Mouse (Mus musculus): ENCODE data around the gene Rnf217.

The Rnf217 gene

DNA sequence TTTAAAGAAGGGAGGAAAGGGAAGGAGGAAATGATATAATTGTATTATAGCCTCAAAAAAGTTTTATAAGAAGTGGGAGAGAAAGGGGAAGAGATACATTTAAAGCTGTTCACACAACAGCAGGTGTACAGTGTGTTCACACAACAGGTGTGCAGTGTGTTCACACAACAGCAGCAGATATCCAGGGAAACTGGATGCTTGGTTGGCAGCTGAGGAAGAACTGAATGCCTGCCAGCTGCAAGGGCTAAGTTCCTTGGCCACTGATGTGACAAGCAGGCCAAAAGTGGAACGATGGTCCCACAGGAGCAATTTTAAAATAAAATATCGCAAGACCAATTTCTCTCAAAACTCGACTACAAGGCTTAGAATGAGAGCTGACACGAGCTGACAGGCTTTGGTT is 35.7 kb downstream of the Rnf217 start:
- ChIA-PET CTCF (no interaction called here), POLR2A (no interaction called here)

DNA sequence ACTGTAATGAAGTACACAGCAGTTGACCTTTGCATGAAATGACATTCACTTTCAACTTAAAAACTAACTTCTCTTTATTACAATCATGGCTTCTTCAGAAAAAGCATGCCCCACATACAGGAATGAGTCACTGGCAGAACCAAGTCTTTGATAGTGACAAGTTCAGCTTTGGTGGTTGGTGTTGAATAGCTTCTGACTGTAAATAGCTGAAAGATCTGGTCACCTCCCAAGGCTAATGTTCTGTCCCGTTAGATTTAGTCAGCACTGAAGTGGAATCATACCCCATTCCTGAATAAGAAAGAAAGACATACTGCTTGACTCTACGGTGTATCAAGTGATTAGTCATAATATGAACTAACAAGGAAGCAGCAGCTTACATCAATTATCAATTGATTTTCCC is 51.7 kb downstream of the Rnf217 start:
- ChIA-PET POLR2A (no interaction called here), CTCF (no interaction called here)

- ChIA-PET CTCF (no interaction called here), POLR2A (interaction anchor here in 1 of 4 experiments (0.6 kb wide), 1 partner anchor 1006 kb away, joined by 3 read pairs; no protein-coding TSS in a partner anchor)
Observed at GRCm38 (mm10) chr10:31555433-31555960, 53.5 kb downstream of the Rnf217 start.

- POLR2A ChIA-PET, result interaction anchor here in 1 of 4 experiments (0.6 kb wide), 1 partner anchor 302 kb away, joined by 4 read pairs; no protein-coding TSS in a partner anchor
Observed at GRCm38 (mm10) chr10:31553302-31553701, 55.7 kb downstream of the Rnf217 start.

GRCm38 (mm10) chr10:31551850-31552249 is 57.1 kb downstream of the Rnf217 start:
- CTCF ChIA-PET, result no interaction called here

More at GRCm38 (mm10) chr10:31553302-31553701, 55.7 kb downstream of the Rnf217 start:
- CTCF ChIA-PET, result no interaction called here

DNA sequence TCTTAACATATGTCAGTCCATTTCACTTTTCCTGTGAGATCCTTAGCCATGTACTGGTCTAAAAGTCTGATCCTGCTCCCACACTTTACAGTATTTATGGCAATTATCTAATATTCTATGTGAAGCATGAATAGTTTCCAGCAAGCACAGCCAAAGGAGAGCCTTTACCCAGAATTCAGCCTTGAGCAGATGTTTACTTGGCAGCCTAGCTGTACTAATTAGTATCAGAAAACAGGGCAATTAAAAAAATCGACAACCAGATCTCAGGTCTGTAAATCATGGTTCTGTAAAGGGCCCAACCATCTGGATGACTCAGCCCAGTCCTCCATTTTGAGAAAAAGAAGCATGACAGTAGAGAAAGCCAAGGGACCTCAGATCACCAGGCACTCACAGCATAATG is 57.6 kb downstream of the Rnf217 start:
- CTCF ChIA-PET, result no interaction called here
- POLR2A ChIA-PET, result no interaction called here

More at GRCm38 (mm10) chr10:31551850-31552249, 57.1 kb downstream of the Rnf217 start:
- POLR2A ChIA-PET, result no interaction called here

DNA sequence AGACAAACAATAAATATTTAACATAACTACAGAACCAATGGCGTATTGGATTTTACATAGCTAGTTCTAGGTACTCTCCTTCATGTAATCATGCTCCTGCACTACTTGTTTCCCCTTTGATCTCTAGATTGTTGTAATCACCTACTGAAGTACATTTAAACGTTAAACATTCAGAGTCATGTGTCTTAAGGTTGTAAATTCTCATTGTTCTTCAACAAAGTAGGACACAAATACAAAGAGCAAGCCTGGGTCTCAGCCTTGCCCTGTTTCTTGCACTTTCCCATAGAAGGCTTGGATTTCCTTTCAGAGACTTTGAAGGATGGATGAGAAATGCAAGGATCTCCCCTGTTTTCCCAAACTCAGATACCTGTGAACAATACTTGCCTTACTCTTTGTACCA is 61.8 kb downstream of the Rnf217 start:
- POLR2A ChIA-PET, result no interaction called here
- CTCF ChIA-PET, result no interaction called here

DNA sequence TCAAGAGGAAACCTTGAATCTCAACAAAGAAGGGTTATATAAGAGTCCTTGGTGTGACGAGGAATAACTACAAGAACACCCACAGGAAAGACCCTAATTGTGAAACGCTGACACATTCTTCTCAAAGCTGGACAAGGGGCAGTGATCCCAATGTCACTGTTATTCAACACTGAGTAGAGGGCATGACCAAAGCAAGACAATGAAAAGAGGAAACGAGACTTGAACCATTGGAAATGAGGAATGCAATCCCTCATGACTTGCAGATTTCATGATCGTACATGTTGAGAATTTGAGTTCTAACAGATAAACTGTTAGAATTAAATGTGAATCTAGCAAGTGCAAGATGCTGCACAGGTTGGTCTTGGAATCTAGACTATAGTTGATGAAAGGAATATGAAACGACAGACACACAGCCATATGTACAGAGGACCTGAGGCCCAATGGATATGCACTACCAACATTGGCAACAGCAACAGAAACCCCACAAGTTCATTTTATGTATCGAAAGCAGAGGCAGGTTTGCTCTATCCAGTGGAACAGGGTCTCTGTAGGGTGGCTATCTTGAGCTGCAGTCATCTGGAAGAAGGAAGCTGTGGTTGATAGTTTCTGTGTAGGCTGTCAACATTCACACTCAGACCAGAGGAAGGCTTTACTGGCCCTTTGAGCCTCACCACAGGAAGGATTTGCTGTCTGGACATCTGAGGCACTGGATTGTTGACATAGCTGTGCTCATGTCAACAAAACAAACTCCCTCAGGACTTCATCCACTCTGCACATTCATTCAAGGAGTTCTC is 64.6 kb downstream of the Rnf217 start:
- CTCF ChIA-PET, result interaction anchor here in 1 of 4 experiments (0.6 kb wide), 1 partner anchor 674 kb away, joined by 4 read pairs; no protein-coding TSS in a partner anchor

DNA sequence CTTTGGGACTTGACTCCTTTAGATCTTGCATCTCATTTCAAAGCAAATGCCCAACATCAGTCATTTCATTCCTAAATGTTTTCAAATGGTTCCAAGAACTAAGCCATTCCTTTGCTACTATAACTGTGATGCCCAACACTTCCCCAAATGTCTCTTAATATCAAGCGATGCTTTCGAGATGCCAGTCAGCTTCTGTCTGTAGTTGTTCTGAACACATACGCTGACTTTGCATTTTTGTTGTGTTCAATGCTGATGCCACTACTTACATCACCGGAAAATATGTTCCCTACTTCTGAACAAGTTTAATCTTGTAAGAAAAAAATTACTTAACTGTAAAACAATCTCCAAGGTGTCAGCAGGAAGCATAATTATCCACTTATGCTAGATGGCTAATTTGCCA is 68.5 kb downstream of the Rnf217 start:
- CTCF ChIA-PET, result no interaction called here
- POLR2A ChIA-PET, result no interaction called here

More for the DNA sequence above, 64.6 kb downstream of the Rnf217 start:
- POLR2A ChIA-PET, result interaction anchor here in 2 of 4 experiments (0.6 kb wide), 2 partner anchors 55 to 139 kb away, joined by 3 read pairs; no protein-coding TSS in a partner anchor

DNA sequence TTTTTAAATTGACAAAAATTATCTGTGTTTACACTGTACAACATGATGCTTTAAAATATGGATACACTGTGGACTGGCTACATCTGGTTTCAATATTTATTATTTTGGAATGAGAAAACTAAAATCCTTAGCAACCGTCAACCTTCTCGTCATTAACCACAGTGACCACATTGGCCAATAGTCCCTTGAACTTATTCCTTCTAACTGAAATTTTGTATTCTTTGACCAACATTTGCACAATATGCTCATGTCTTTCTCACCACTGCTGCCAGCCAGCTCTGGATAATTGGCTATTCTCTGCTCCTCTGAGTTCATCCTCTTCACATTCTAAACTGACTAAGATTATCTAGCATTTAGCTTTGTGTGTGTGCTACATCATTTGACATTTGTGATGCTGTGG is 69.6 kb downstream of the Rnf217 start:
- CTCF ChIA-PET, result no interaction called here
- POLR2A ChIA-PET, result no interaction called here

DNA sequence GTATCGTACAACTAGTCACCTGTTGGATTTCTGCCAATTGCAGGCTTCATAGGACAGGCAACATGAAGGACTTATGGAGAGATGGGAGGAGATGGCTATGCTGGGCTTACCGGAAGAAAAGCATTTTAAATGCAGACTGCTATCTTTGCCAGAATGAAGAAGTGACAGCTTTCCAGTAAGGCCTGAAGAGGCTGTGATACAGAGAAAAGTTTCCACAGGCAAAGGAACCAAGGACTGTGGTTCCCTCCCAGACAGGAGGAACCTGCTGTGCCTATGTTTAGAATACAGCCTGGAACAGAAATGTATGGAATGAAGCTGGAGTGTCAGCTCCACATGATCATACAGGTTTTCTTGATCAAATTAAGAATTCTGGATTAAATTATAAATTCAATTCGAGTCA is 70.3 kb downstream of the Rnf217 start:
- ChIA-PET CTCF (no interaction called here), POLR2A (no interaction called here)

- POLR2A ChIA-PET, result no interaction called here
- CTCF ChIA-PET, result no interaction called here
Observed at GRCm38 (mm10) chr10:31538243-31538642, 70.7 kb downstream of the Rnf217 start.

GRCm38 (mm10) chr10:31537213-31537612 is 71.8 kb downstream of the Rnf217 start:
- ChIA-PET CTCF (no interaction called here), POLR2A (interaction anchor here in 1 of 4 experiments (1.2 kb wide), 1 partner anchor 27 kb away, joined by 3 read pairs; no protein-coding TSS in a partner anchor)

DNA sequence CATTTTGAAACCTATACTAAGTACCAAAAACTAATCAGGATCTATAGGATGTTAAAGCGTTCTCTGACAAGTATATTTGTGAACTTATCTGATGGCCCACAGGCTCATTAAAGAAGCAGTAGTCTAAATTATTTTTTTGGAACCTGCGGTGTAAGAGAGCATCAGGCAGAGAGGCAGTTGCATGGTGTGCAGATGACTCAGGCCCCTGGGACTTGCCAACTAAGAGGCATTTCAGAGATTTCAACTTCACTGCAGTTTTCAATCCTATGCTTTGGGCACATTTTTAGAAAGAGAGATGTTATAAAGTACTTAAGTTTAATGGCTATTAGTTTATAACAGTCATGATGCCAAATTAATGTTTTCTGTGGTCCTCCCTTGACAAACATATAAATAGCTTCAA is 73.9 kb downstream of the Rnf217 start:
- ChIA-PET CTCF (no interaction called here), POLR2A (no interaction called here)

- ChIA-PET CTCF (no interaction called here), POLR2A (interaction anchor here in 2 of 4 experiments (0.7 kb wide), 2 partner anchors 179 to 237 kb away, joined by 3 read pairs; no protein-coding TSS in a partner anchor)
Observed at GRCm38 (mm10) chr10:31533270-31533826, 75.6 kb downstream of the Rnf217 start.

- ChIA-PET POLR2A (interaction anchor here in 1 of 4 experiments (0.7 kb wide), 1 partner anchor 178 kb away, joined by 3 read pairs; no protein-coding TSS in a partner anchor), CTCF (no interaction called here)
Observed at GRCm38 (mm10) chr10:31532782-31533181, 76.2 kb downstream of the Rnf217 start.

DNA sequence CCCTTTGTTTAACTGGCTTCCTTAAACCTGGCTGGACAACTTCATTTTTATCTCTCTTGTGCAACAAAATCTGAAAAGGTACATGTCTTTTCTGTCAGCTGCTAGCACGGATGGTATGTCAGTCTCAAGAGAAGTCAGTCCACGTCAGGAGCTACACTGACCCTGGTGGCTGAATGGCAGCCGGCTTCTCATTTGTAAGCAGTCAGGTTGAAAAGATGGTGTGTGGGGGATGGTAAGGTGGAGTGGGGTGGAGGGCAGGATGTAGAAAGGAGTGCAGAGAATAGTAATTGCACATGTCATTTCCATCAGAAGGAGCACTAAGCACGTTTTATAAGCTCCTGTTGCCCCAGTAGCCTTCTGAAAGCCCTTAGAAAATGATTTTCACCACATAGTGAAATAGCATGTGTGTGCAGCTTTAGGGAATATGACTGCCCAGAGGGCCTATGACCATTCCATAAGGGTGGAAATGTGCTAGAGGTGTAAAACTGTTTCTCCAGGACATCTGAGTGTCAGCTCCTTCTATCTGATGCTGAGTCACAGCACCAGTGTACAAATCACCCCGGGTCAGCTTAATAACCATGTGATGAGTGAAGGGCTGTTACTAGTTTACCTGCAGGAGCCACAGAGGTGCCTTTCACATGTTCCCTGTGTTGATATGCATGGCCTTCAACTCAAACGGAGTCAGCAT is 80.5 kb downstream of the Rnf217 start:
- ChIA-PET CTCF (no interaction called here), POLR2A (interaction anchor here in 2 of 4 experiments (0.8 to 1.4 kb wide), 3 partner anchors 9 to 215 kb away, joined by 3 to 4 read pairs (median 4); partner anchors contain the start of gene Hddc2 (in 2 of the 2))

DNA sequence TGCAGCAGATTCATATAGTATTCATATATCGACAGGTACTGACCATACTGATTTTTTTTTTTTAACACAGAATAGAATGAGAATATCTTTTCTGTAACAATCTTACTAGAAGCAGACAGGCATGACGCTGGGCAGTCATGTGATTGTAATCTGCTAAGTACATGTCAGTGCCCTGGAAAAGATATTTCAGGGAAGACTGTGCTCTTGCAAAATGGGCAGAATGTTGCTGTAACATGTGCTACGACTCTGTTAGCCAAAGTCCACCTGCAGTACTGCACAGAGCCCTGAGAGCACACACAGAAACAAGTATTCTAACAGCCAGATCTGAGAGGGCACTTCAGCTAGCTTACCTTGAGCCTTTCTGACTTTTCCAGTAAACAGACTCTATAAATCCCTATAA is 83.3 kb downstream of the Rnf217 start:
- ChIA-PET CTCF (no interaction called here), POLR2A (no interaction called here)

DNA sequence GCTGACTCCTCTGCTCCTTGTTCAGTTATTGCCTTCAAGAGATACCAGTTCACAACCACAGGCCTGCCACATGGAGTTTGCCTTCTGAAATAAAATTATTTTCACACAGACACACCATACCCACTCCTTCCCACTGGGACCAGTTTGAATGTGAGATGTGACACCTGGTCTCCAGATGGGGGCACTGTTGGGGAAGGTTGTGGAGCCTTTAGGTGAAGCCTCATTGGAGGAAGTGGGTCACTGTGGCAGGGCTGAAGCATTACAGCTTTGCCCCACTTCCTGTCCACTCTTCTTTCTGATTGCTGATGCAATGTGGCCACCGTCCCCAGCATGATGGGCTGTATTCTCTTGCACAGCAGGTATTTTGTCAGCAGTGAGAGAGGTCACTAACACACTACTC is 89.6 kb downstream of the Rnf217 start:
- ChIA-PET POLR2A (interaction anchor here in 1 of 4 experiments (1.8 kb wide), 1 partner anchor 9 kb away, joined by 4 read pairs; no protein-coding TSS in a partner anchor), CTCF (interaction anchor here in 1 of 4 experiments (0.6 kb wide), 2 partner anchors 27 to 919 kb away, joined by 3 to 8 read pairs; no protein-coding TSS in a partner anchor)

- POLR2A ChIA-PET, result interaction anchor here in 2 of 4 experiments (0.6 to 1.8 kb wide), 2 partner anchors 10 to 11 kb away, joined by 4 to 7 read pairs; no protein-coding TSS in a partner anchor
- CTCF ChIA-PET, result no interaction called here
Observed at GRCm38 (mm10) chr10:31518210-31518609, 90.8 kb downstream of the Rnf217 start.

Measured in embryonic stem cell, embryonic (primary cell).